Mouse (Mus musculus) hindbrain, embryonic 13.5 days (tissue): ENCODE data around the gene Timm29. TPM values are rescaled to one million over a fixed set of nuclear protein-coding genes. Genes with fewer than 3 reads are reported as not detected.

Source experiments
- ATAC-seq: fragments of 200-750 bp; cut with Nextera tagmentation; 2 replicates; pipeline ENCODE4 v1.8.0; 2017; ENCODE audit warnings: moderate TSS enrichment; ENCODE audit not compliant: low FRiP score
- H3K27ac ChIP-seq: fragments of 300-500 bp; sonication (generic); 2 replicates; pipeline ENCODE4 v1.5.1; 2015; ENCODE audit warnings: inconsistent platforms, mild to moderate bottlenecking, moderate library complexity
- H3K27me3 ChIP-seq: fragments of 300-500 bp; sonication (generic); 2 replicates; pipeline ENCODE4 v1.6.1; 2015; ENCODE audit warnings: mild to moderate bottlenecking, inconsistent platforms
- H3K36me3 ChIP-seq: fragments of 300-500 bp; sonication (generic); 2 replicates; pipeline ENCODE4 v1.6.1; 2015; ENCODE audit warnings: mild to moderate bottlenecking, inconsistent platforms
- H3K4me1 ChIP-seq: fragments of 300-500 bp; sonication (generic); replicated peaks from 2 replicates; pipeline ENCODE4 v1.6.1; 2015; ENCODE audit warnings: inconsistent platforms
- H3K4me2 ChIP-seq: fragments of 300-500 bp; sonication (generic); 2 replicates; pipeline ENCODE4 v1.6.1; 2015; ENCODE audit warnings: inconsistent platforms, mild to moderate bottlenecking, moderate library complexity
- H3K4me3 ChIP-seq: fragments of 300-500 bp; sonication (generic); 2 replicates; pipeline ENCODE4 v1.5.1; 2015; ENCODE audit warnings: mild to moderate bottlenecking, inconsistent platforms
- H3K9ac ChIP-seq: fragments of 300-500 bp; sonication (generic); 2 replicates; pipeline ENCODE4 v1.6.1; 2015; ENCODE audit warnings: mild to moderate bottlenecking, inconsistent platforms
- H3K9me3 ChIP-seq: fragments of 300-500 bp; sonication (generic); 2 replicates; pipeline ENCODE4 v1.6.1; 2016; ENCODE audit warnings: inconsistent platforms
- WGBS: fragments of 180-500 bp; shearing (Covaris S2); methylation state at CpG from one replicate; pipeline ENCODE4 v1.1.7; 2015; 5-methylcytosine and 5-hydroxymethylcytosine counted together
- polyA plus RNA-seq: library from polyadenylated mRNA; unstranded; fragments of >200 nt; fragmentation: Nextera tagmentation; extraction: Ambion mirVana; gene quantifications from 2 replicates; pipeline ENCODE4 v1.2.1, GENCODE M21; 2015

Gene Timm29
- polyA plus RNA-seq, 1 experiment from 2014 or later = 55.0 TPM

DNA sequence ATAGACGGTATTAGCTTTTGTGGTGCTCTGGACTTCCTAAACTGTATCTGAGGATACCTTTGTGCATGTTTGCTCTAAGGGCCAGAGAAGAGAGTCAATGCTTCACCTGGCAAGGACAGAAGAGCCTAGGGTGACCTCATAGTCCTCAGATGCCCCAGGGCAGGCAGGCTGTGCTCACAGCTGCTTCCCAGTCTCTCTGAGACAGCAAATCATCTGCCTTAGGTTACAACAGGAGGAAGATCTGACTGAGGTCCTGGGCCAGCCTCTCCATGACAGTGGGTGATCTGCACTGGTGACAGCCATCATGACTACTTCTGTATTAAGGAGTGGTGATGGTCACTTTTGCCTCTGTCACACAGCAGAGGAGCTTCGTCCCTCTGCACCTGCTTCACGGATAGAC lies 33.4 kb upstream of the Timm29 start:
- no peak for ATAC-seq
- H3K9ac ChIP-seq = no peak overlapping the region
- H3K27ac ChIP-seq = no peak overlapping the region
- WGBS = 95% methylated on average over 3 of the region's 3 CpGs
- no peaks in the 10 kb centered on the region for H3K27me3 ChIP-seq
- H3K4me3 ChIP-seq = no peak overlapping the region
- peaks cover 25% of the 10 kb centered on the region for H3K36me3 ChIP-seq
- H3K9me3 ChIP-seq = no peaks in the 10 kb centered on the region
- H3K4me1 ChIP-seq = peaks cover 19% of the 10 kb centered on the region
- no peak overlapping the region for H3K4me2 ChIP-seq

DNA sequence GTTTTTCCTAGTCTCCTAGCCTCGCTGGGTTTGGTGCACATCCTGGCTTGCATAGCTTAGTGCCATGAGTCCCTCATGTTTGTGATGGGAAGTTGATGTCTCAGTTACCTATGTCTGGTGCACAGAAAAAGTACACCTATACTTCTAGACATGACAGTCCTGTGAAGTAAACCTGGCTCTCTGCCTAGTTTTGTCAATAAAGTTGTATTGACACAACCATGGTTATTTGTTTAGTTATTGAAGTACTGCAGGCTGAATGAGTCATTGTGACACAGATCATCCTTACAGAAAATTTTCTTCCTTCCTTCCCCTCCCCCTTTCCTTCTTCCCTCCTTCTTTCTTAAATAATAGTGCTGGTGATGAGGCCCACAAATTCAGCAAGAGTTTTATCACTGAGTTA lies 28.1 kb upstream of the Timm29 start:
- Histone ChIP-seq H3K4me1 (no peaks in the 10 kb centered on the region; the same call in 1 of the 2 replicates), H3K4me3 (no peak overlapping the region), H3K27ac (no peak overlapping the region), H3K36me3 (peaks cover 19% of the 10 kb centered on the region), H3K27me3 (no peaks in the 10 kb centered on the region), H3K4me2 (no peak overlapping the region), H3K9ac (no peak overlapping the region), H3K9me3 (no peaks in the 10 kb centered on the region)
- 88% methylated on average over 1 of the region's 1 CpGs for WGBS
- ATAC-seq = no peak

DNA sequence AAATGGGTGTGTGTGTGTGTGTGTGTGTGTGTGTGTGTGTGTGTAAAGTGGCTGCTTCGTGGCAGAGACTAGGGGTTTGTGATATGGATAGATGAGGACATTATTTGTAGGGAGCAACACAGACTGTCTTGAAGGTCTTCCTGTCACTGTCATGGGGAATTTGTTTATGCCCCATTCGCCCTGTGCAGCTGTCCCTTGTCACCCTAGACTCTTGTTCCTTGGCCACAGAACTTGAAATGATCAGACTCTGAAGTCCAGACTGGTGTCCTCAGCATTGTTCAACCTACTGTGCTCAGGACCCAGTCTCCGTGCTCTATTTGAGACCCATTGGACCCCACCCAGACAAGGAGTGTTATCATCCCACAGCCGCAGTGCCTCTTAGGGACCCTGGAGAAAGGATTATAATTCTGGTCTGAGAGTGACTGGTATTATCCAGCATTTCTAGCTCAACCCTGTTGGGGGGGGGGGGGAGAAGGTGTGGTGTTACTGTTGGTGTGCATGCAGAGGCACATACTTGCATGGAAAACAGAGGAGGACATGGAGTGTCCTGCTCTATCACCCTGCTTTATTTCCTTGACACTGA lies 27.4 kb upstream of the Timm29 start:
- no peaks in the 10 kb centered on the region for H3K9me3 ChIP-seq
- 82% methylated on average over 4 of the region's 4 CpGs for WGBS
- H3K4me1 ChIP-seq = no peaks in the 10 kb centered on the region; the same call in 1 of the 2 replicates
- H3K27me3 ChIP-seq = no peaks in the 10 kb centered on the region
- no peak overlapping the region for H3K9ac ChIP-seq
- ATAC-seq = no peak
- no peak overlapping the region for H3K4me3 ChIP-seq
- peaks cover 25% of the 10 kb centered on the region for H3K36me3 ChIP-seq
- no peak overlapping the region for H3K27ac ChIP-seq
- H3K4me2 ChIP-seq = no peak overlapping the region

DNA sequence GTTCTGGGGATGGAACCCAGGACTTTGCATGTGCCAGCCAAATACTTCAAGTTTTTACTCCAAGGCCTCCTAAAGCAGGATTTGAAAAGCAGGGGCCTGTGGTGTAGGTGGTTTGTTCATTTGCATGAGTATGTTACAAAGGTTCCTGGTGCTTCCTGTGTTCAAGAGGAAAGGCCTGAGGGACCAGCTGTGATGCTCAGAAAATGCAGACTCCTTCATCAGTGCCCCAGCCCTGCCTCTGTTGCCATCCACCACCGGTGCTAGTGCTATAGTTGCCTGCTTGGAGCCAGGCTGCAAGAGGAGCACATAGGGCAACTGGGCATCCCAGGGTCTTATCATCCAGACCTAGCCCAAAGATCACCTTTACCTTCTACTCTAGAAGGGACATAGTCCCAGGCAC lies 26.0 kb upstream of the Timm29 start:
- WGBS = 82% methylated on average over 1 of the region's 1 CpGs
- no peaks in the 10 kb centered on the region; the same call in 1 of the 2 replicates for H3K4me1 ChIP-seq

DNA sequence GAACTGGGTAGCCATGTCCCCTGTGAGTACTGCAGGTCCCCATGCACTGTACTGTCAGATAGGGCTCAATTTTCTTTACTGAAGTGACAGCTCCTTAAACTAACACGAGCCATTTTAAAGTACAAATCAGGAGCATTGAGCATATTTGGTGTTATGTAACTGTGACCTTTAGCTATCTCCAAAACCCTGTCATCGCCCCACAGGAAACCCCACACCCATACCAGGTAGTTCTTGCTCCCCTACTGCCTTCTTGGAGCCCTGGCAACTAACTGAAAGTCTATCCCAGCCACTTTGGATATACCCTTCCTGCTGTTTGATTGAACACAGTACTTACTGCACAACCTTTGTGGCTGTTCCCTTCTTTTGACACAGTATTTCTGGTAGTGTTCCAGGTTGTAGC lies 25.5 kb upstream of the Timm29 start:
- Histone ChIP-seq H3K4me2 (no peak overlapping the region), H3K4me1 (no peaks in the 10 kb centered on the region; the same call in 1 of the 2 replicates), H3K4me3 (no peak overlapping the region), H3K9me3 (no peaks in the 10 kb centered on the region), H3K27me3 (no peaks in the 10 kb centered on the region), H3K36me3 (peaks cover 32% of the 10 kb centered on the region), H3K27ac (no peak overlapping the region), H3K9ac (no peak overlapping the region)
- 94% methylated on average over 2 of the region's 2 CpGs for WGBS
- ATAC-seq = no peak

More for the DNA sequence above, 26.0 kb upstream of the Timm29 start:
- Histone ChIP-seq H3K27ac (no peak overlapping the region), H3K9ac (no peak overlapping the region), H3K27me3 (no peaks in the 10 kb centered on the region), H3K4me3 (no peak overlapping the region), H3K9me3 (no peaks in the 10 kb centered on the region), H3K4me2 (no peak overlapping the region), H3K36me3 (peaks cover 30% of the 10 kb centered on the region)
- no peak for ATAC-seq

DNA sequence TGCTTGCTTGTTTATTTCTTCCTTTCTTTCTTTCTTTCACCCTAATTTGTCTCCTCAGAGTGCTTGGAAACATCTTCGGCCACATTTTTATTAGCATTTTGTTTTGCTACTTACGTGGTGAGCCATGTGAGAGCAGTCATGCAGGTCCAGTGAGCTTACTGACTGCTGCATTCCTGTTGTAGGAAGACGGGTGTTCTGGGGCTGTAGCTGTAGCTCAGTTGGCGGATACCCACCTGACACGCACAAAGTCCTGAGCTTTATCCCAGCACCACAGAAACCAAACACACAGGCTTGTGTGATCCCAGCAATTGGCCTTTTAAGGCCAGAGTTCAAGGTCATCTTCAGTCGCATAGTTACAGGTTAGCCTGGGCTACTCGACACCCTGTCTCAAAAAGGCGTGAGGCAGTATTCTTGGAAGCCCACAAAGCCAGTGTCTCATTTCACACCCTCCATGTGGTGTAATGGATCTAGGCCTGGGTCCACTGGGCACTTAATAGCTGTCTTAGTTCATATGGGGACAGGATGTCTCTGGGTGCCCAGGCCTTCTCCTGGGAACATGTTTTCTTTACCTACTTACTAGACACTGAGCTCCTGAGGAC lies 23.8 kb upstream of the Timm29 start:
- Histone ChIP-seq H3K9ac (no peak overlapping the region), H3K36me3 (peaks cover 44% of the 10 kb centered on the region), H3K9me3 (no peaks in the 10 kb centered on the region), H3K4me1 (no peaks in the 10 kb centered on the region; the same call in 1 of the 2 replicates), H3K27ac (0 out of 2 replicates have a peak overlapping the region, but pooled peaks have one; percentile 13), H3K4me3 (no peak overlapping the region), H3K27me3 (no peaks in the 10 kb centered on the region), H3K4me2 (no peak overlapping the region)
- no peak for ATAC-seq
- WGBS = 89% methylated on average over 8 of the region's 8 CpGs

DNA sequence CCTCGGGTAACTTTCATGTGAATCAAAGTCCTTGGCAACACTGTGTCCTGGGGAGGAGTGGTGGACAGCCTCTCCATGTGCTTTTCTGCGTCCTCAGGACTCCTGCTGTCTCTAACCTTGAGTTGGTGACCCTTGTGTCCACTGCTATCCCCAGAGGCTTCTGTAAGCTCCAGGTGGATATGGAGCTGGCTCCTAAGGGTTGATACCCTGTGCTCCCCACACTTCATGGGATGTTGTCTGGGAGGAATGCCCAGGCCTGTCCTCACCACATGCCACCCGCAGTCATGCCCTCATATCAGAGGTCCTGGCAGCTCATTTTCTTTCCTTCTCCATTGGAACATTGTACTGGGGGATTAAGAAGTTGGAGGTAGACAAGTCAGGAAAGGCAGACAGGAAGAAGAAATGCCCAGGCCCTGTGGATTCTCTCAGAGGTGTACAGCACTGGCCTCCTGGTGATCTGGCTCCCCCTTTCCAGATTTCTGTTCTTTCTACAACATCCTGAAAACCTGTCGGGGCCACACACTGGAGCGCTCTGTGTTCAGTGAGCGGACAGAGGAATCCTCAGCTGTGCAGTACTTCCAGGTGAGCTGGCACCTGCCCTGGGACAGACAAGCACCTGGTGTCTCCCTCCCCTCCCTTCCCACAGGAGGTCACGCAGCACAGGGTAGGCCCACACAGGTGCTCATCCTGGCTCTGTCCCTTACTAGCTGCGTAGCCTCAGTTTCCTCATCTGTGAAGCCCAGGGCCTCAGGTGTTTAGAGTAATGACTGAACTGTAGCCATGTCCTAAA lies 18.3 kb upstream of the Timm29 start:
- no peaks in the 10 kb centered on the region for H3K9me3 ChIP-seq
- no peak for ATAC-seq
- 96% methylated on average over 8 of the region's 8 CpGs for WGBS
- H3K36me3 ChIP-seq = peaks cover 88% of the 10 kb centered on the region
- H3K4me2 ChIP-seq = no peak overlapping the region
- H3K4me1 ChIP-seq = no peaks in the 10 kb centered on the region
- H3K27ac ChIP-seq = no peak overlapping the region
- no peak overlapping the region for H3K9ac ChIP-seq
- H3K4me3 ChIP-seq = no peak overlapping the region
- H3K27me3 ChIP-seq = no peaks in the 10 kb centered on the region

DNA sequence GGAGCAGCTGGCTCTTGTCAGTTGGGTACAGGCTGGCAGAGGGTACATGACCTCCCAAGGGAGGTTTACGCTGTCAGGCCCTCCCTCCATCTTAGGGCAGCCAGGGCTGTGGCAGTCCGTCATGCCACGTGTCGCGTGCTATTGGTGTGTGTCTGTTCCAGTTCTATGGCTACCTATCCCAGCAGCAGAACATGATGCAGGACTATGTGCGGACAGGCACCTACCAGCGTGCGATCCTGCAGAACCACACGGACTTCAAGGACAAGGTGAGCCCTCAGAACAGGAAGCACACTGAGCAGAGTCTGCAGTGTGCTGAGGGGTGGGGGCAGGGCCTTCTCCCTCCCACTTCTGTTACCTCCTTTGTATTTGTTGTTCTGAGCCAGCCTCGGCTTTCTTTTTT lies 17.3 kb upstream of the Timm29 start:
- H3K27ac ChIP-seq = no peak overlapping the region
- H3K4me1 ChIP-seq = no peaks in the 10 kb centered on the region
- peaks cover 88% of the 10 kb centered on the region for H3K36me3 ChIP-seq
- no peak for ATAC-seq
- no peak overlapping the region for H3K4me2 ChIP-seq
- no peak overlapping the region for H3K9ac ChIP-seq
- WGBS = 95% methylated on average over 10 of the region's 10 CpGs
- H3K4me3 ChIP-seq = no peak overlapping the region
- H3K9me3 ChIP-seq = no peaks in the 10 kb centered on the region
- no peaks in the 10 kb centered on the region for H3K27me3 ChIP-seq

DNA sequence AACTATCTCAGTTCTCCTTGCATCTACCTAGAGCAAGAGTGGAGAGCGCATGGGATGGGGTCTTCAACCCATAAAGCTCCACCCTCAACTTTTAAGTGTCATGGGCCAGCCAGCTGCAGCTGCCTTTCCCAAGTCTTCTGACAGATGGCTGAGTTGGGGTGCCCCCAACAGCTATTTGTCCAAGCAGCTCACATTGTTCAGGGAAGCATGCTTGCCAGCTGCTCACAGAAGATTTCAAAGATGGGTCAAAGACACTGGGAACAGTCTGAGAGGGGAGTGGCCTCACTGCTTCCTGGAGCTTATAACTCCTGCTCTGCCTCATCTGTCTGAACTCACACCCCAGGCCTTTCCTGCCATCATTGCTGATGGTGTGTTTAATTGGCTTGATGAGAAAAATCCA lies 16.2 kb upstream of the Timm29 start:
- WGBS = 80% methylated on average over 1 of the region's 1 CpGs
- no peak overlapping the region for H3K27ac ChIP-seq
- H3K4me2 ChIP-seq = no peak overlapping the region
- H3K27me3 ChIP-seq = no peaks in the 10 kb centered on the region
- H3K36me3 ChIP-seq = peaks cover 89% of the 10 kb centered on the region
- H3K4me3 ChIP-seq = no peak overlapping the region
- no peaks in the 10 kb centered on the region for H3K9me3 ChIP-seq
- ATAC-seq = no peak
- H3K4me1 ChIP-seq = no peaks in the 10 kb centered on the region
- no peak overlapping the region for H3K9ac ChIP-seq

DNA sequence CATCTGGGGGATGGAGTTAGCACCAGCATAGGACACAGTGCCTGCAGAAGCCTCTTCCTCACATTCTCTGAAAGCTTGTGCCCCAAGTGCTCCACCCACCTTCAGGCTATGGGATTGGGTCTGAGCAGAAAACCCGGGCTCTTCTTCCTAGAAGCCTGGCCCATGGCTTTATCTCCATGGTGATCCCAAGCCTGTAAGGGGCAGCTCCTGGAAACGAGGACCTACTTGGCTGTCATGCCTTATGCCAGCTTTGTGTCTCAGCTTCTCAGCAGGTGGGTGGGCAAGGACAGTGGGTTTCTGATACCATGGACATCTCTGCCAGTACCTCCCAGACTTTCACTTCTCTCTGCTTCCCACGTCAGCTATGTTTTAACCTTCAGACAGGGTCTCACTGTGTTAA lies 14.3 kb upstream of the Timm29 start:
- Histone ChIP-seq H3K4me3 (no peak overlapping the region), H3K4me1 (no peaks in the 10 kb centered on the region), H3K36me3 (peaks cover 90% of the 10 kb centered on the region), H3K9ac (no peak overlapping the region), H3K9me3 (no peaks in the 10 kb centered on the region), H3K27me3 (no peaks in the 10 kb centered on the region), H3K4me2 (no peak overlapping the region), H3K27ac (no peak overlapping the region)
- no peak for ATAC-seq
- WGBS = 67% methylated on average over 3 of the region's 3 CpGs

DNA sequence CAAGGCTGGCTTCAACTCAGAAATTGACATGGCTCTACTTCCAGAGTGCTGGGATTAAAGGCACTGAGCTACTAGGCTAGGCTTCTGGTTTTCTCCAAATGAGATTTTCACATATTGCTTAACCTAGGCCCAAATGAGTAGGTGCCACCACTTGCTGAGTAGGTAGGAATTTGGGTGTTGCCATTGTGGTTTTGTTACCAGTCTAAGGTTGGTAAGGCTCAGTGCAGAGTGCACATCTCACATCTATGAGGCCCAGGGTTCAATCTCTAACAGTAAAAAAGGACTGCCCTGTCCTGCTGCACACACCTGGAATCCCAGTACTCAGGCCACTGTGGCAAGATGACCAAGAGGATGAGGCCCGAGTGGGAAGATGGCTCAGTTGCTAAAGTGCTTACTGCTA lies 7.1 kb upstream of the Timm29 start:
- Histone ChIP-seq H3K9ac (no peak overlapping the region), H3K4me2 (no peak overlapping the region), H3K27me3 (no peaks in the 10 kb centered on the region), H3K4me1 (no peaks in the 10 kb centered on the region), H3K27ac (no peak overlapping the region), H3K4me3 (no peak overlapping the region), H3K9me3 (no peaks in the 10 kb centered on the region), H3K36me3 (peaks cover 97% of the 10 kb centered on the region)
- WGBS = 96% methylated on average over 1 of the region's 1 CpGs
- ATAC-seq = no peak

DNA sequence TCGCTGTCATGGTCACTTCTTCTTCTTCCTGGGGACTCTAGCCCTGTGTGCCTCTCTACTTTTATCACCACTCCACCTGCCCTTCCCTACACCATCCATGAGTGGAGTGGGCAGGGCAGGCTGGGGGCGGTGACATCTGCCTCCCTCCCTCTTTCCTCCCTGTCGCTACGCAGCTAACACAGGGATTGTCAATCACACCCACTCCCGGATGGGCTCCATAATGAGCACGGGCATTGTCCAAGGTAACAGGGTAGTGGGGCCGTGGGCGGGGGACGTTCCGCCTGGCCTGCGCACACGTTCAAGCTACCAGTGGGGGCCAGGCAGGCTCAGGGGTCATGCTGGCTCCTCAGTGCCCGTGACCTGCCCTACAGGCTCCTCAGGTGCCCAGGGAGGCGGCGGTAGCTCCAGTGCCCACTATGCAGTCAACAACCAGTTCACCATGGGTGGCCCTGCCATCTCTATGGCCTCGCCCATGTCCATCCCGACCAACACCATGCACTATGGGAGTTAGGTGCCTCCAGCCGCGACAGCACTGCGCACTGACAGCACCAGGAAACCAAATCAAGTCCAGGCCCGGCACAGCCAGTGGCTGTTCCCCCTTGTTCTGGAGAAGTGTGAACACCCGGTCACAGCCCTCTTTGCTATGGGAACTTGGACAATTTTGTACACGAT lies 4.7 kb upstream of the Timm29 start:
- ATAC-seq = no peak
- H3K27ac ChIP-seq = no peak overlapping the region
- H3K9ac ChIP-seq = no peak overlapping the region
- H3K4me1 ChIP-seq = peaks cover 16% of the 10 kb centered on the region
- 87% methylated on average over 23 of the region's 23 CpGs for WGBS
- no peaks in the 10 kb centered on the region for H3K9me3 ChIP-seq
- no peak overlapping the region for H3K4me3 ChIP-seq
- peaks cover 74% of the 10 kb centered on the region for H3K36me3 ChIP-seq
- no peak overlapping the region for H3K4me2 ChIP-seq
- H3K27me3 ChIP-seq = no peaks in the 10 kb centered on the region
